Mouse (Mus musculus): ENCODE data around the gene Tex2.

DNA sequence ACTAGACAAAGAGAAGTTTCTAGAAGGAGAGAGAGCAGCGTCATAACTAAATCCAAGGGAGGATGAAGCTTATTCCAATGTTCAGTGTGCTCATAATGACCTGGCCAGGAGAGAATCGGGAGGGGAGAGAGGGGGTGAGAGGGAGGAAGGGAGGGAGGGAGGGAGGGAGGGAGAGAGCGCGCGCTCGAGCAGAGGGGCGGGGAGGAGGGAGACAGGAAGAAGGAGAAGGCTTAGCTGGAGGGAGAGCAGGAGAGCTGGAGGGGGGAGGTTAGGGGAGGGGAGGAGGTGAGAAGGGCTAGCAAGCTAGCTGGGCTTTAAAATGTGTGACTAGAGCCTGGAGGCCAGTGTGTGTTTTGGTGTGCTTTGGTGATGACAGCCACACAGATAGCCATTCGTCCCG lies 26.8 kb upstream of the Tex2 start:
- no peak for TF ChIP-seq CTCF (IDR thresholded peaks at IDR 0.05; ENCODE audit: borderline replicate concordance, insufficient read depth, low read length)
- no peak for TF ChIP-seq POLR2A (IDR thresholded peaks at IDR 0.05; ENCODE audit: low read depth, low read length)

Data from embryonic fibroblast, embryonic 13.5 days (primary cell).